Mouse (Mus musculus): ENCODE results near the gene Arl15. TPM values are rescaled to one million over a fixed set of nuclear protein-coding genes. Genes with fewer than 3 reads are reported as not detected.
A peak's percentile ranks its signal among the peaks of the same experiment; 100 is the strongest.

Arl15 gene
- total RNA-seq, 2 experiments from 2014 or later: 4.4 to 6.1 TPM

DNA sequence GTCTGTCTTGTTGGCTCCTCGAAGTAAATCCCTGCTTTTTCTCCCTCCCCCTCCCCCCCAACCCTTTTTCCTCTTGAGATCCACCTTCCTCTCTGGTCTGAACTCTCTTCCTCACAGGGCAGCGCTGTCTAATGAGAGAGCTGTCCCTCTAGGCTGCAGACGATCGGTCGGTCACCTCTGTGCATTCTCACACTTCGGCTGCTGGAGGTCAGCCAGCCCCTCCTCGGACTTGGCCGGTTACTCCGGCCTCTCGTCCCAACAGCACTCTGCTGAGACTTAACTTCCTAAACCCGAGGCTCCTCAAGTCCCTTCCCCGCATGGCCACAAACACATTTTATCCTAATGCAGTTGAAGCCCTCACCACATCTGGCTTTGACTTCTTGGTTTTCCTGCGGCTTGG, 77.5 kb downstream of the Arl15 start:
- peak; percentile 68 for DNase-seq

DNA sequence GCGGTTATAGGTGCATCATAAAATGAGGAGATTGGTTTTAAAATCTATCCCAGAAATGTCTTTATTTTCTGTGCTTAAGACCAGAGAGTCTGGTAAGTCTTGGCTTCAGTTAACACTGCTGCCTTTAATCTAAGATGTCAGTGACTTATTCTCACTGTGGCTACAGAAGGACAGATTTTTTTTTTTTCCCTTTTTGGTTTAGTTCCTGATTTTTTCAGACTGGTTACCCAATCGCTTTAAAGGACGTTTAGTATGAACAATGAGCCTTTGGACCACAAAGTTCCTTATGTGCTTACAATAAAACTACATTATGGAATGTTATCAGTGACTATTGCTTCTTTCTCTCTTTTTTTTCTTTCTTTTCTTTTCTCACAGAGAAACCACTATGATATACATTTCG, 81.4 kb downstream of the Arl15 start:
- DNase-seq: no peak

DNA sequence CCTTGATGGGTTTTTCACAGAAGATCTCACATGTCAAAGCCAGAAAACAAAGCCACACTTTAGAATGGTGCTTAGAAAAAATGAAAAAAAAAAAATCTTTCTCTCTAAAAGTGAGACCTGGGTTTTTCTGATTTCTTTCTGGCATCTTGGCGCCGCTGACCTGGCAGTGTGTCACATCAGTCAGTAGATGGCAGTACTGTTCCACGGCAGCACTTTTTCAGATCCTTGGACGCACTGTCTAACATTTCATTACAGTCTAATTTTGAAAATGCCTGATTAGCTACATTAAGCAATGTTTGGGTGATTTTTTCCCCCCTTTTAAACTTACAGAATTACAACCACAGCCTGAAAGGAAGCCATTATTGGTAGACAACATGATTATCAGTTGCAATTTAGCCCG, 83.1 kb downstream of the Arl15 start:
- no peak for DNase-seq

DNA sequence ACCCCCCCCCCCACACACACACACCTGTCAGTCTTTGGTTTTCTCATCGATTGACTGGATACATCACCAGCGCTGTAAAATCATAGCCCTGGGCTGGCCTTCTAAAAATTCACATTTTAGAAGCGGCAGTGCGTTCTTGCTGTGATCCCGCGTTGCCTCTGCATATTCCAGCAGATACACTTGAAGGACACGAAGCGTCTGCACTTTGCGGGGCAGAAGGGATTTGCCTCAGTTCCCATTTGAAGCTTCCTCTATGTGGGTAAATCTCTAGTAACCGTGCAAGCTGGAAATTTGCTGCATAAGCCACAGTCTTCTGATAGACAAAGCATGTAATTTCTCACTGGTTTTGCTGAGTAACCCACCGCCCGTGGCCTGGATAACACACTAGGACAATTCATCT, 84.3 kb downstream of the Arl15 start:
- no peak for DNase-seq

DNA sequence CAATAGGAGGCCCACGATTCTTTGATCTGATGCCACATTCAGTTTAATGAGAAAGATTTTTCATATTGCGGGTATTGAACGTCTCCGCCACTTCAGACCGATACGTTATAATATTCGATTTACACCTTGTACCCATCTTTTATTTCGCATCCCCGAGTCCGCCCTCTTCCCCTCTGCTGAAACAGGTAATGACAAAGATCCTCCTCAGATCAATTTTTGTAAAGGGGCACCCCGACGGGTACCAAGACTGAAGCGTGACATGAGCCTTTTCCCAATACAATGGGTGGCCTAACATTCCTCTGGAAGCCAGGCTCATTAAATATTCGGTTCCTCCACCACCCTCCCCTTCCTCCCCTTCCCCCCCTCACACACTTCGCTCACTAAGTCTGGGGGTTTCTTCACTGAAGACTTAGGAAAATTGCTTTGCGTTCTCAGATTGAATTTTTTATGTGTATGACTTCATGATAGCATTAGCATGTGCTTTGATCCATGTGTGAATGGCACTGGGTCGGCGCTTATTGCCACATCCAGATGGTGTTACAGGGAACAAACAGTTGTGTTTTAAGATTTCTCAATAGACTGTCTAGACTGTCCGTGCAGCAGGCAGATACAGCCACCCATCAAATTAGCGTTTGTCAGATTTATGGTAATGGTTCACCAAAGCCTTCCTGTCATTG, 85.5 kb downstream of the Arl15 start:
- no peak for DNase-seq

DNA sequence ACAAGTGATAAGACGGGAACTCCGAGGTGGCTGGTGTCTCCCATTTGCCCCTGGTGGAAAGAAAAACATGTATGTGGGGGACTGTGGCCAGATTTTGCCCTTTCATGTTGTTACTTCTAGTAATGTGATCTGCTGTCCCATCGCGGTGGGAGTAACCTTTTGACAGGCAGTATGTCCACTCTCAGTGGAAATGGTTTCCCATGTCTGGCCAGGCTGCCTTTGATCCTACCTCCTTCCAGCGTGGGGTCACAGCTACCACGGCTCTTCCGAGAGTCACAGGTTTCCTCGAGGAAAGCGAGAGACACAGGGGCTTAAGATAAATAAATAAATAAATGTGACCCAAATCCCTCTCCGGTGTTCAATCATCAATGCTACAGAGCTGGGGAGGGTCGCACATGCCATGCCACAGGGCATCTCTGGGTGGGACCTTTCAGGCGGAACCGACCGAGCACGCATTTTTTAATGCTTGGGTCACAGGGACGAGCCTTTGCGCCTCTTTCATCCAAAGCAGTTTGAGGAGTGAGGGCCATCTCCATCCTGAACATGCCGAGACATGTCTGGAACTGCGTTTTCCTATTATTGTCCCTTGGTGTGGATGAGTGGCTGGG, 86.4 kb downstream of the Arl15 start:
- no peak for DNase-seq

DNA sequence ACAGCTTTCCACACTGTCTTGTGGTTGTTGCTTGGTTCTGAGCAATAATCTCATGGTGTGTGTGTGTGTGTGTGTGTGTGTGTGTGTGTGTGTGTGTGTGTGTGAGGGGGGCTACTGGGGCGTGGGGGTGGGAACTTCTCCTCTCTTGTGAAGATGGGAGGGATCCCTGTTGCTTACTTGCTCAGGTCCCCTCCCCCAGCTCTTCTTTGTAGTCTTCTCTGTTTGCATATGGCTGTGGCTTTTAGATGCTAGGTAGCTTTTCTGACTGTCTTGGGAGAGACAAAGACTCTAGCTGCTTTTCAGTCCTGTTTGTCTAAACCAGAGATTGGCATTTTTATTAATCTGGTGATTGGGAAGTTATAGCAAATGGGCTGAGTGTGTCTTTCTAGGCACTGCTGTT, 88.7 kb downstream of the Arl15 start:
- DNase-seq: no peak

DNA sequence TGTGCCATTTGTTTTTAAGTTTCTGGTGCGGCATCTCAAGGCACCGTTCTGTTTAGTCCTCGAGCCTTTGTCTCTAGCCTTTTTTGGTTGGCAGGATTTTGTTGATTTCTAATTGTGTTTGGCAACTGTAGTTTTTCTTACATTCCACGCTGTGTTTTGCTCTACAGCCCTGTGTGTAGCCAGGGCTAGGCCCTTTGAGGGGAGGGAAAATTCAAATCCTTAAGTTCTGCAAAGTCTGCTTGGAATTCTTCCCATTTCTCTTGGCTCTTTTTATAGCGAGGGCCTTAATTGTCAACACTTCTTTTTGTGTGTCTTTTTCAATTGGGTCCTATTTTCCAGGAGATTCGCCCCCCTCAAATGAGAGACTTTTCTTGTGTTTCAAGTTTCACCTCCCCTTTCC, 92.8 kb downstream of the Arl15 start:
- no peak for DNase-seq

DNA sequence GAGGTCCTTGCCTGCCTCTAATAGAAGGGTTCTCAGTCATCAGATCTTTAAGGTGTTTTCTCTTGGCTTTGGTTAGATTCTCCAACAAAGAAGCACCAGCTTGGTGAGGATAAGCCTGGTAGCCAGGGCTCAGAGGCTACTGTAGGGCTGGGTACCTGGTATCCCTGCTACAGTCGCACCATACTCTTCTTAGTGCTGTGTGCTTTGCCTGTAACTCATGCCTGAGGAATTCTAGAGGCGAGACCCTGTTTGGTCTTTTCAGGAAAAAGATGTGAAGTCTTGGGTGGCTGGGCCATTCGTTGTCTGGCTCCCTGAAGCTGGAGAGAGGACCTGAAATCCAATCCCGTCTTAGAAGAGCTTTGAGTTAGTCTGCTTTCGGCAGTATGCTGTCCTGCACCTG, 93.8 kb downstream of the Arl15 start:
- no peak for DNase-seq

DNA sequence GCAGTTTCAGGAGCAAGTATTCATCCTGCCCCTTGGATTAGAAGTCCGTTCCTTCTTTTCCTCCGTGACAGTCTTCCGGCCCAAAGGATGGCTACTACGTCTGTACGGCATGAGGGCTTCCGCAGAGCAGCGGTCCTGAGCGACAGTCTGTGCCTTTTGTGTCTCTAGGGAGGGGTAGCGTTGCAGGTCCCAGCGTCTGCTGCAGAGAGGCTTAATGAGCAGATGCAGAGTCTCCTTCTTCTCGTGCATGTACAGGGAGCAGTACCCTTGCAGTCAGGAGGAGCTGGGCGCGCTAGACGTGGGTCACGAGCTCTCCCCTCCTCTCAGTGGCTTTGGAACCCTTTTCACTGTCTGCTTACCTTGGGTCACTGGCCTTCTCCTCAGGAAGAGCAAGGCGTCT, 94.4 kb downstream of the Arl15 start:
- no peak for DNase-seq

DNA sequence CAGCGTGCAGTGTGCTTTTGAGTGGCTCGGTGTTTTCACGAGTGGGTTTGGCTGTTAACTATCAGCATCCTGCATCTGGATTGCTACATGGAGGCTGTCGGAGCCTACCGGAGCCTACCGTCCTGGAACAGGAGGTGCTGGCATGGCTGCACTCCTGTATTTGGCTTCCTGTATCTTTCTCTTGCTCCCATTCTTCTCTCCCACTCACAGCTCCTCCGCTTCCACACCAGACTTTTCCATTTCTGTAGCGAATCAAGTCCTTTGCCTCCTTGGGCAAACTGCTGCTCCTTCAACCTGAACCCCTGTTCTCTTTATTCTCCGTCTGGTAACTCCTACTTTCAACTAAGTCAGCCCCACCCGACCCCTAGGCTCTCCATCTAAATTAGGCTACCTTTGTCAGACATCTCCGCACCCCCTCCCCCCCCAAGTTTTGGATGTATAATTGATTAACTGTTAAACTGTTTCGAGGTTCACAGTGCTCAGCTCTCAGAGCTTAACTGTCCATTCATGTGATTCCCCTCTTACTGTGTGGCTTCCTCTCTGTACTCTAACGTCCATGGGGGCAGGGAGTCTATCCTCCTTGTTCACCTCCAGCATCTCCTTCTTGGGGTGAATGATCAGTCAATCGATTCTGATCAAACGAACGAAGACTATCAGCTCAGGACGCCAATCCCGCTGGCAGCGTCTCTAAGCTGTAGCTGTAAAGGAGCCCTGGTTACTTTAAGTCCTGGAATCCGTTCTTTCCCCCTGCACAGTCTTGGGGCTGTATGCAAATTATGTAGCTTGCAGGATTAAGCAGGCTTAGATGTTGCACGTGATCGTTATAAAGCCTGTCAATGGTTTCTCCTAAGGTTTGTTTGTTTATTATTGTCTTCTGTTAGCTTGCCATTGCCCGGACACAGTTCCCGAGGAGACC, 95.1 kb downstream of the Arl15 start:
- DNase-seq: no peak

DNA sequence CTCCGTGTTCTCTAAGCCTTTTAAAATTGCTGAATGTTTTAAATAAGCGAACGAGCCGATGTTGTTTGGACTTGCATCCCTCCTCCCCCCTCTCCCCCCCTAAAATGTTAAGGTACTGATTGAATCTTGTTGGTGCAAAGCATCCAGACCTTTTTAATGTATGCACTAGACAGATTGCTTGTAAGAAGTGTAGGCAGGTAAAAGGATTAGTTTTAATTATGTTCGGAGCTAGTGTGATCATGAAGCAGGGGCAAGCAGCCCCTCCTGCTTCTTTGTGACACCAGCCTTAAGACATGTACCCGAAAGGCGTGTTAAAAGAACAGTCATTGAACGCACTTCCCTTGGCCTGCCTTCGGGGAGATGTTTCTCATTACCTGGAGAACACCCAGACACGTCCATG, 102.4 kb downstream of the Arl15 start:
- DNase-seq: no peak

DNA sequence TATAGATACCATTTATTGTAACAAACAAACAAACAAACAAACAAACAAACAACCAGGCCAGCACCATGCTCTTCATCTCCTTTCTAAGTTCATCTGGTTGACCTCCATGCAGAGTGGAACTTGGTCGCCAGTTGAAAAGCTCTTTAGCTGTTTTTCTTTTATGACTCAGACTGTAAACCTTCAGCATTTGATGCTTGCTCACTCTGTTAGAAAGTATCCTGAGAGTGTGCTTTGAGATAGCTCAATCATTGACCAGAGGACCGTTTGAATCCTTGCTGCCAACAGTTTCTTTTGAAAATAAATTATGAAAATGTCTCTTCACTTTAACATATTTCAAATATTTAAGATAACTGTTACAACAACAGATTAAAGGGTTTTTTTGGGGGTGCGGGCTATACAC, 103.2 kb downstream of the Arl15 start:
- DNase-seq: no peak

DNA sequence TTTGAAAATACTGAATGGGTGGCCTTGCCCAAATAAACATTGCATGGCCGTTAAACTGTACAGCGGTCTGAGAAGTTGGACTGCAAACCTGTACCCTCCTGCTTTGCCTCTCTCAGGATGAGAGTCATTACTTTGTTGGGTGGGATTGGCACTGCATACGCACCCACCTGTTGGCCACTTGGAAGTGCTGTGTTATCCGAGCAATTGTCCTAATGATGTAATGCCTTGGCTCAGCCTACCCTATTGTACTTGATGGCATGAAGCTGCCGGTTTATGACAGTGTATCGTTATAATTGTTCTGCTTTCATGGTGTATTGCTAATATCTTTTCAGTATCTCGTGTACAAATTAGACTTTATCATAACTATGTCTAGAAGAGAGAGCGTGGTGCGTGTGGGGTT, 103.6 kb downstream of the Arl15 start:
- DNase-seq: no peak

DNA sequence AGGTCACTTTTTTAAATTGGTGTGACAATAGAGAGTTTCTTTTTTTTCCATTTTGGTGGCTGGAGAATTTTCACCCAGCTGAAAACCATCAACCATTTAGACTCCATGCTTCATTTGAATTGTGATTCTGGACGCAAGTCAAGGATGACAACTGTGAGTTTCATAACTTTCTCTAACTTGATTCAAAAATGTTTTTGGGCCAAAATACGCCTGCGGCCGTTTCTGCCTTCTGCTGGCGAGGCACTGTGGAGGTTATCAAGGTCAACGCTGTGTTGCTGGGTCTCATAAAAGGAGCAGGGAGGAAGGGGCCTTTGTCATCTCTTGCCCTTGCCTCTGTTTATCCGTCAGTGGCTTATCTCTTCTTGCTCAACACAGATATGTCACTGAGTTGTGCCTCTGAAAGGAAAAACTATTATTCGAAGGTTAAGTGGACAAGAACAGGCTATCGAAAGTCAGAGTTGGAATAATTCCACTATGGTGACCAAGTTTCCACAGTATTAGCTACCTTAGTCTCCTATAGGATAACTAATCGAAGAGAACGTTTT, 106.8 kb downstream of the Arl15 start:
- DNase-seq: peak; percentile 24

DNA sequence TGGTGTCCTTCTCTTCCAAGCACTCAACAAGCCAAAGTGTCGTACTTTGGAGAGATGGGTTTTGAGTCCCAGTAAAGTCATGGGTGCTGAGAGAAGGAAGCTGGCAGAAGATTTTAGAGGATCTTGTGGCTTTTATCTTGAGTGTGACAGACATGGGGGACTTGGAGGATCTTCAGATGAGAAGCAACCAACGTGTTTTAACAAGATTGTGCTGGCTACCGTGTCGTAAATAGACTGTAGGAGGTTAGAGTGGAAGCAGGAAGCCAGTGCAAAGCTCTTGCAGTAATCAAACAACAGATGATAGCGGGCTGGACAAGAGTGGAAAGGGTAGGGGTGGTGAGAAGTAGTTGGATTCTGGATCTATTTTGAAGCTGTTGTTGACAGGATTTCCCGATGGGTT, 109.0 kb downstream of the Arl15 start:
- no peak for DNase-seq

DNA sequence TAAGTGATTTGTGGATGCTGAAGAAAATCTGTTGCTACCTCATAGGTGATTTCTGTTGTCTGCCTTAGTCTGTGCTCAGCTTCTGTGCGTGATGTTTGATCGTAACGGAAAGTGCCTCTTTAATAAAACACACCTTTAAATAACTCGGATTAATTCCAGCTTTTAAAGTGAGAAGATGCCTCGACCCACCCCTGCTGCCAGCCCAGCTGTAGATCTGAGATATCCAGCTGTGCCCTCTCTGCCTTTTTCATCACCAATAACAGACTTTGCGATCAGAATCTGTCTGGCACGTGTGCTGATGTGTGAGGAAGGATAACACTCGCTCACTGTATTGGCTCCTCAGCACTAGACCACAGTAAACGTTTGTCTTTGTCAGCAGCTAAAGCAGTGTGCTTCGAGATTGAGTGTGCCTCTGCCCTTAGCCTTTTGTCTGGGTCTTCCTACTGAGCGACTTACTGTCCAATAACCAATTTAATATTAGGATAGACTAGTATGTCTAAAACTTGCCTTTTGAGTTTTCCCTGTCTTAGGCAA, 117.7 kb downstream of the Arl15 start:
- DNase-seq: no peak

DNA sequence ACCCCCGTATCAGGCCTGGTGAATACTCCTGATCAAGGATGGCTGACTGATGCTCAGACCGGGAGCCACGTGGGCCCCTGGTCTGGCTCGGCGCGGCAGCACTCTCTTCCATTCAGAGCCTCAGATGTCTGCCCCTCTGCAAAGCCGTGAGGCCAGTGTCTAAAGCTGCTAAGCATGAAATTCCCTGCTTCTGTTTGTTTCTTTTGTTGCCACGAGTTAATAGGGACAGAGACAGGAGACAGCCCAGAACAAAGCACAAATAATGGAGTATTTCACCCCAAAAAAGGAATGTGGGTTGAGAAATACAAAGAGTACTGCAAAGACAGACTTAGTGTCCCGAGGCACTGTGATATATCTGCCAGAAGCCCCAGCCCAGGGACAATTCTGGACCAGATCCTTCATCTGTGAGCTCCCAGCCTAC, 120.3 kb downstream of the Arl15 start:
- DNase-seq: no peak

DNA sequence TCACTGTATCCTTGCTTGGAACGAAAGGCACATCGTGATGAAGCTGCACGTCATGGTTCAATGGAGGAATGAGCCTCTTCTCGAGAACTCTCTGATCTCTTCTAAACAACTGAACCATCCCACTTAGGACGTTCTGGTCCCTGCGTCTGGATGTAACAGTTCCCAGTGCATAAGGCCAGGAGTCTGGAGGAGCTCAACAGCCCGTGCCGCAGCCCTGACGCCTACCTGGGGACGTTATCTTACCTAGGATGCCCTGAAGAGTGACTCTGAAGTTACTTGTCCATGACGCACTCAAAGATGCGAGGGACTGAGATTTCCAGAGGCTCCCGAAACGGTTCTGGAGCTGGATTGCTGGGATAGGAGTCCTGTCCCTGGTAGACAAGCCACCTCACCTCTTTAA, 121.4 kb downstream of the Arl15 start:
- no peak for DNase-seq

DNA sequence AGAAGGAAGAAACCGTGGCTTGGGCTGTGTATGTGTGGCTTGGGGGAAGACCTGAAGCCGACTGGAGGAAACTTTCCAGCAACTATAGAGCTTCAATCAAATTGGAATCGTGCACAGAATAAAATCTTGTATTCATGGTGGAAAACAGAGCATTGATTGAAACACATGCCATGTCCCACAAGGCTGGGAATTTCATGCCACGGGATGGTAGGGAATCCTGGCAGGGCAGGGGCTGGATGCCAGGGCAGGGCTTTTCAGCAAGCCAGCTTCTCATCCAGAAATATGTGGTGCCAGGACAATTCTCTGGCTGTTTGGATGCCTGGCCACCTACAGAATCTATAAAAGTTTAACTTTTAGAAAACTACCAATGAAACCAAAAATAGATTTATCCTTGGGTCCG, 122.5 kb downstream of the Arl15 start:
- no peak for DNase-seq

DNA sequence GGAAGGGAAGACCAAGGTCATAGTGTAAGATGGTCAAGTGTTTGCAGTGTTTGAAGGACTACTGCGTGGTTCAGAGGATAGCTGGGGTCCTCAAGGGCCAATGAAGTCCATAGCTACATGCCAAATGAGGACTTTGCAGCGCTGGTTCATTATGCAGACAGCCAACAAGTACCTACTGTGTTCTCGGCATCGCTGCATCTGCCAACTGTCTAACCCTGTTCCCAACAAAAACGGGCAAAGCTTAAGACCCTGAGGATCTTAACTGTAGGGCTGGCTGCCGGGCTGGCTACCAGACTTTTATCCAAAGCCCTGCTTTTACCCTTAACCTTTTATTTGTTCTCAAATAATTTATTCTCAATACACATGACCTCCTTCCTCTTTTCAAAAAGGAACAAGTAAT, 123.1 kb downstream of the Arl15 start:
- DNase-seq: no peak

DNA sequence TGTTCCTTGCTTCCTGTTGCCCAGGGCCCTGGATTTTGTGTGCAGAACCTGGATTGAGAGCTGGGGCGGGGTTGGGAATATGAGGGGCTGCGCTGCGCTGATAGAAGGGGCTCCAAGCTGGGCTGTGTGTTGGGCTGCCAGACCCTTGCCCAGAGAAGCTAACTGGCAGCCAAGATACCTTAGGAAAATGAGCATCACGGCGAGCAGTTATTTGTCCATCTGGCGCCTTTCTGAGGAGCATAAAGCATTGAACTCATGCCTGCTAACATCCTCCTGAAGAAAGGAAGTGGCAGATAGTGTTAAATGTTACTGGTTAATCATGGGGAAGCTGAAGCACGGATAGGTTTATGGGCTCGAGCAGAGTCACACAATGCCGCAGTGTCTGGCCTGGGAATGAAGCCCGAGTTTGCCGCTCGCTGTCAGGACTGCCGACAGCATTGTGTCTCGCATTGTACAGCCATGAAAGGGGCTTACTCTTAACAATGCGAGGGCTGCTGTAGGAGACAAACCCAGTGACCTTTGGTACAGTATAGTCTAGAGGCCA, 123.6 kb downstream of the Arl15 start:
- no peak for DNase-seq

DNA sequence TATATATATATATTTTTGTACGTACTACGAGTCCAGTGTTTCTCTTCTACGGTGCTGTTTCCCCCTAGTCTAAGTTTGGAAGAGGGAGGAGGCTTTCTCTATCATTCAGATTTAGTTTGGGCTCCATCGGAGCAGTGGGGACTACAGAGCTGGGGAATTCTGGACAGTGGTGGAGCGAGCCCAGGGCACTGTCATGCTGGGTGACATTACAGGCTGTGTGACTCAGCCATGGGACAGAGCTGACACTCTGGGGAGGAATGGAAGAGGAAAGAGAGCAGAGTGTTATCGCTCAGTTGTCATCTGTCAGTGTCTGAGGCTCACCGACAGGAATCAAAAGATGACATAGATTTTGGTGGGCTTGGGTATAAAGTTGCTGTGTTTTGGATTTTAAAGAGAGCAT, 124.4 kb downstream of the Arl15 start:
- no peak for DNase-seq

All from gastrocnemius, postnatal 25 days (tissue).